Mouse (Mus musculus) C3H10T1/2 (cell line): Measurements from ENCODE around the gene Zfp296. TPM values are rescaled to one million over a fixed set of nuclear protein-coding genes. Genes with fewer than 3 reads are reported as not detected.

Source experiments
- polyA plus RNA-seq, 2 experiments: library from polyadenylated mRNA; unstranded; fragments of >200 nt; fragmentation: generic; extraction: Trizol; gene quantifications; one replicate each; pipeline ENCODE4 v1.2.1; 2012; ENCODE audit warnings: missing spikeins in 2 of 2

Gene Zfp296
- under 1 TPM in 1 of 2 experiments, not detected in 1; 0.07 TPM for polyA plus RNA-seq

GRCm38 (mm10) chr7:19577141-19577852 lies at the start of gene Zfp296, which contains the start of gene Gemin7:
TSS of gene Zfp296 (plus strand) at chr7:19577287.
TSS of gene Gemin7 (minus strand) at chr7:19577595.

DNA sequence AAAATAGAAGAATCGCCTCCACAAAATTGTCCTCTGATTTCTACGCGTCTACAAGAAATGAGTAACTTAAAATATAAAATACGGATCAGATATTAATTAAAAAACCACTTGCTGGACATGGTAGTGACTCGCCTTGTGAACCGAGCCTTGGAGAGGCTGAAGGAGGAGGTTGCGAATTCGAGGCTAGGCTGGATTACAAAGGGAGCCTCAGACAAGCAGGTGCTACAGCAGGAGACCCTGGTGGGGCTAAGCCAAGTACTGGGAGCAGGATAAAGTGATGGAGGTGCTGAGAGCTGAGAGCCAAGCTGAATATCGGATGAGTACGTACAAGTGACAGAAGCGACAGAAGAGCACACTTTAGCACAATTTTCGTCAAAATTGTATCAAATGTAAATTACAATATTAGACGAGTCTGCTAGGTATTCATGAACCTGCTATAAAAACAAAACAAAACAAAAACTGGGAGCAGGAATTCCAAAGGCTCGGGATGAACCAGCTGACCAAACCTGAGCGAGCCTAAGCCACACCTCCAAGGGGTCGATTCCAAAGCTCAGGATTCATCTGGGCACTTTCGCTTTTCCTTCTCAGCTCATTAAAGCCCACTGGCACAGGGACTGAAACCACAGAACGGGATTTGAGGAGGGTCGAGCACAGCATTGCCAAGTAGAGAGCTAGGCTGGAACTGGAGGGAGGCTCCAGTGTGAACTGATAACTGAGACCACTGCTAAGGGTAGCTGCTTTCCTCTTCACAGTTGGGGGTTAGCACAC lies 14.3 kb upstream of the Zfp296 start, which contains the start of gene Ppp1r37:
TSS of gene Ppp1r37 (minus strand) at position 434 of the 768 bp plus-strand sequence.

GRCm38 (mm10) chr7:19603849-19604605 lies 26.9 kb downstream of the Zfp296 start, which contains the start of gene Clasrp:
TSS of gene Clasrp (minus strand) at chr7:19604486.

DNA sequence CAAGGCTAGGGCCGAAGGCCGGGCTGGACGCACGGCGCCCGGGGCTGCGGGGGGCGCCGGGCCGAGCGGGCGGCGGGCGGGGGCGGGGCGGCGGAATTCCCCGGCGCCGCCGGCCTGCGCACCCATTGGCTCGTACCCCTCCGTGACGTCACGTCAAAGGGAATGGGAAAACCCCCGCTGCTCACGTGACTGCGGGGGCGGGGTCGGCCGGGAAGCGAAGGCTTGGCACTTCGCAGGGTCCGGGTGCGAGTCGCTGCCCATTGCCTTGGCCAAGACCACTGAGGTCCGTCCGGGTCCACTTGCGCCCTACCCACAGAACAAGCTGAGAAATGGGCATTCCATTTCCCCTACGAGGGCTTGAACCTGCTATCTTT lies 52.3 kb downstream of the Zfp296 start, which contains the start of gene Relb:
TSS of gene Relb (minus strand) at position 78 of the 374 bp plus-strand sequence.

Other genes with a start within 250 kb of the Zfp296 start
- 100 to 1,000 TPM in 1 of 2 experiments, 10 to 100 TPM in 1; 85.1 to 272 TPM for gene Ercc1, start 232.5 kb upstream of the Zfp296 start, polyA plus RNA-seq
- gene Cd3eap, start 217.8 kb upstream of the Zfp296 start, polyA plus RNA-seq: 10 to 100 TPM in 1 of 2 experiments, 1 to 10 TPM in 1; 9.0 to 24.5 TPM
- 1 to 10 TPM; 7.3 to 7.9 TPM for gene Ppp1r13l, start 217.5 kb upstream of the Zfp296 start, polyA plus RNA-seq
- gene Ercc2, start 195.3 kb upstream of the Zfp296 start, polyA plus RNA-seq: 10 to 100 TPM in 1 of 2 experiments, 1 to 10 TPM in 1; 6.7 to 12.5 TPM
- 1 to 10 TPM in 1 of 2 experiments, under 1 TPM in 1; 0.61 to 2.7 TPM for gene Klc3, start 173.2 kb upstream of the Zfp296 start, polyA plus RNA-seq
- gene Ckm, start 172.5 kb upstream of the Zfp296 start, polyA plus RNA-seq: under 1 TPM in 1 of 2 experiments, not detected in 1; 0.05 TPM
- 10 to 100 TPM in 1 of 2 experiments, 1 to 10 TPM in 1; 7.2 to 16.0 TPM for gene Mark4, start 118.5 kb upstream of the Zfp296 start, polyA plus RNA-seq
- gene Exoc3l2, start 114.0 kb upstream of the Zfp296 start, polyA plus RNA-seq: under 1 TPM; 0.06 to 0.08 TPM
- 1 to 10 TPM; 2.8 to 7.6 TPM for gene Bloc1s3, start 68.9 kb upstream of the Zfp296 start, polyA plus RNA-seq
- 100 to 1,000 TPM in 1 of 2 experiments, 10 to 100 TPM in 1; 46.3 to 112 TPM for gene Trappc6a, start 68.9 kb upstream of the Zfp296 start, polyA plus RNA-seq
- under 1 TPM; 0.01 to 0.32 TPM for gene Nkpd1, start 59.4 kb upstream of the Zfp296 start, polyA plus RNA-seq
- gene Ppp1r37, start 14.2 kb upstream of the Zfp296 start, polyA plus RNA-seq: 10 to 100 TPM; 33.3 to 45.0 TPM
- 100 to 1,000 TPM; 127 to 141 TPM for gene Gemin7, start 308 bp downstream of the Zfp296 start, polyA plus RNA-seq
- gene Clasrp, start 27.2 kb downstream of the Zfp296 start, polyA plus RNA-seq: 10 to 100 TPM; 11.9 to 28.1 TPM
- gene Relb, start 52.2 kb downstream of the Zfp296 start, polyA plus RNA-seq: 10 to 100 TPM; 11.9 to 33.1 TPM
- 10 to 100 TPM; 82.8 to 99.6 TPM for gene Clptm1, start 87.7 kb downstream of the Zfp296 start, polyA plus RNA-seq
- under 1 TPM in 1 of 2 experiments, not detected in 1; 0.94 TPM for gene Apoc2, start 100.7 kb downstream of the Zfp296 start, polyA plus RNA-seq
- not detected for gene Gm44805, start 104.1 kb downstream of the Zfp296 start, polyA plus RNA-seq
- 1 to 10 TPM in 1 of 2 experiments, not detected in 1; 4.6 TPM for gene Apoc4, start 104.2 kb downstream of the Zfp296 start, polyA plus RNA-seq
- 10 to 100 TPM in 1 of 2 experiments, not detected in 1; 23.3 TPM for gene Apoc1, start 115.4 kb downstream of the Zfp296 start, polyA plus RNA-seq
- 10 to 100 TPM in 1 of 2 experiments, under 1 TPM in 1; 0.54 to 25.5 TPM for gene Apoe, start 121.9 kb downstream of the Zfp296 start, polyA plus RNA-seq
- 100 to 1,000 TPM in 1 of 2 experiments, 10 to 100 TPM in 1; 73.6 to 172 TPM for gene Tomm40, start 138.2 kb downstream of the Zfp296 start, polyA plus RNA-seq
- gene Nectin2, start 173.2 kb downstream of the Zfp296 start, polyA plus RNA-seq: 10 to 100 TPM; 10.7 to 22.9 TPM
- gene Bcam, start 193.7 kb downstream of the Zfp296 start, polyA plus RNA-seq: under 1 TPM; 0.04 to 0.12 TPM
- gene Cblc, start 219.5 kb downstream of the Zfp296 start, polyA plus RNA-seq: under 1 TPM in 1 of 2 experiments, not detected in 1; 0.06 TPM
- gene Bcl3, start 245.5 kb downstream of the Zfp296 start, polyA plus RNA-seq: 10 to 100 TPM in 1 of 2 experiments, 1 to 10 TPM in 1; 3.7 to 20.3 TPM